Mouse (Mus musculus) heart, postnatal 0 days (tissue): Measurements from ENCODE around the gene Ubtf.

ENCODE experiments used
- CTCF ChIP-seq: IDR thresholded peaks from 2 replicates; pipeline ENCODE4 v1.5.1; 2016; ENCODE audit warnings: antibody characterized with exemption, control low read depth, low read depth
- EP300 ChIP-seq: IDR thresholded peaks from 2 replicates; pipeline ENCODE4 v1.6.1; 2016; ENCODE audit warnings: antibody characterized with exemption, low read depth

GRCm38 (mm10) chr11:102299839-102300238, 19.7 kb downstream of the Ubtf start:
- peak; percentile 62 for TF ChIP-seq CTCF
- no peak for TF ChIP-seq EP300
